Mouse (Mus musculus): ENCODE measurements around the gene Pdia6.

Gene Pdia6

DNA sequence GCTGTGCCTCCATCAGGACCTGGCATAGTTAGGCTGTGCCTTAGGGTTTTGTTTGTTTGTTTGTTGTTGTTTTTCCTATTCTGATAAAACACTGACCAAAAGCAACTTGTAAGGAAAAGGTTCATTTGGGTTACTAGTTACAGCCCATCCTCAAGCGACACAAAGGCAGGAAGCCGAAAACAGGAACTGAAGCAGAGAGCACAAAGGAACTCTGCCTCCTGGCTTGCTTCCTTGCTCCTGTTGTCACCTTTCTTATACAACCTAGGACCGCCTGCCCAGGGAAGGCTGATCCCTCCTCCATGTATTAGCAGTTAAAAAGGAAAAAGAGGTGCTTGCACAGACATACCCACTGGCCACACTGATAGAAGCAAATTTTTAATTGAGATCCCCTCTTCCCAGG, 2.5 kb upstream of the Pdia6 start:
- DNase-seq (ENCODE audit: extremely low spot score, low read depth, low spot score) = no peak

DNA sequence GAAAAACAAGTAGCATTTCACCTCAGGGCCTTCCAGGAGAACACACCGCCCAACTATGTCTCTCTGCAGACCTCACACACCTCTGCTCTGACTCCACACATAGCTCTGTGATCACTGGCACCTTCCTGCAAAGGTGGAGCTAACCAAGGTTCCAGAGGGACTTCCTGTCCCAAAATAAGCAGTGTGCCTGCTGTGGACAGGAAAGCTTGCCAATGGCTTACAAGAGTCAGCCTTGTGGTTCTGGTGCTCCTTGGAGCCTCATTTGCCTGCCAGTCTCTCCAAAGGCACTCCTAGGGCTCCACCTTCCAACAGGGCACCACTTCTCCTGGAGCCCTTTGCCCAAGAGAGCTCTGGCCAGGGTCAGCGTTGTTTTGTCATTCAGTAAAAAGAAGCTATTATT, 1.5 kb upstream of the Pdia6 start:
- no peak for DNase-seq (ENCODE audit: extremely low spot score, low read depth, low spot score)

- DNase-seq (ENCODE audit: extremely low spot score, low read depth, low spot score) = no peak
Measured at GRCm38 (mm10) chr12:17266673-17266990, 287 bp downstream of the Pdia6 start.

- no peak for DNase-seq (ENCODE audit: extremely low spot score, low read depth, low spot score)
Measured at GRCm38 (mm10) chr12:17267316-17267715, 971 bp downstream of the Pdia6 start.

DNA sequence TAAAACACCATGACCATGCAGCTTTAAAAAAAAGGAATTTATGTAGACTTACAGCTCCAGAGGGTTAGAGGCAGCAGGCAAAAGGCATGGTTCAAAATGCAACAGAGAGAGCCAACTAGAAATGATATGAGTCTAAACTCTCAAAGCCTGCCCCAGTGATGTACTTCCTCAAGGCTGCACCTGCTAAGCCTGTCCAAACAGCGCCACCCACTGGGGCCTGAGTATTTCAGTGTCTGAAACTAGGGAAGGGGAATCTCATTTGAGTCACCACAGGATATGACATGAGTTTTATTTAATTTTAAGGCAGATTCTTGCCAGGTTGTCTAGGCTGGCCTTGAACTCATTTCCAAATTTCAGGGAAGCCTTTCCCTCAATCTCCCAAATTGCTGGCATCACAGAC, 4.9 kb downstream of the Pdia6 start:
- no peak for DNase-seq (ENCODE audit: extremely low spot score, low read depth, low spot score)

DNA sequence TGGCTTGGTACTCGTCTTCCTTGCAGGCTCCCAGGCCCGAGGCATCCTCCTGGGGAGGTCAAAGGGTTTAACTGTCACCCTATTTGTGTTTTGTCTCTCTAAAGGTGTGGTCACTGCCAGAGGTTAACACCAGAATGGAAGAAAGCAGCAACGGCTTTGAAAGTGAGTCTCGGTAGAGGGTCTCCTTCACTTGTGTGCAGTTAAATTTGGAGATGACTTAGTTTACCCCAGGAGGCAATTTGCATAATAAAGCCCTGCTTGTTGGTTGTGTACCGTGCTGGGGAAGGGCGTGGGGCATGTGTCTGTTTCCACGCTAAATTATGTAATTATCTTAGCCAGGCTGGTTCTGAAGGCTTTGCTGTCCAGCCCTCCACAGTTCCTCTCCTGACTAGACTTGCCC, 7.5 kb downstream of the Pdia6 start:
- no peak for DNase-seq (ENCODE audit: extremely low spot score, low read depth, low spot score)

- no peak for DNase-seq (ENCODE audit: extremely low spot score, low read depth, low spot score)
Measured at GRCm38 (mm10) chr12:17288496-17288895, 22.2 kb downstream of the Pdia6 start.

DNA sequence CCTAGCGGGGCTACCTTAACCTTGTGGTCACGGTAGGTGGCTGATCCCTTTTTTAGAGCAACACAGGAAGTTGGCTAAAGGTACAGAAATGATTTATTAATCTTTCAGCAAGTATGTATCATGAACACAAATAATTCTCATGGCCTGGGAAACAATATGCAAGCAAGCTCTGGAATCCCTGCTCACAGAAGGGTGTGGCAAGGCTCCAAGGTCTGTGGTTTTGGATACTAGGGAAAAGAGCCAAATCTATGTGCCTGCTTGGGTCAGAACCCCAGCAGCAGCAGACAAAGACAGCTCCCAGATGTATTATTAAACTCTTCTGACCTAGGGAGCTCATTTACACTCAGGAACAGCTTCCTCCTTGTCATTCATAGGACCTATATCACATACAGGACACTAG, 22.7 kb downstream of the Pdia6 start:
- no peak for DNase-seq (ENCODE audit: extremely low spot score, low read depth, low spot score)

DNA sequence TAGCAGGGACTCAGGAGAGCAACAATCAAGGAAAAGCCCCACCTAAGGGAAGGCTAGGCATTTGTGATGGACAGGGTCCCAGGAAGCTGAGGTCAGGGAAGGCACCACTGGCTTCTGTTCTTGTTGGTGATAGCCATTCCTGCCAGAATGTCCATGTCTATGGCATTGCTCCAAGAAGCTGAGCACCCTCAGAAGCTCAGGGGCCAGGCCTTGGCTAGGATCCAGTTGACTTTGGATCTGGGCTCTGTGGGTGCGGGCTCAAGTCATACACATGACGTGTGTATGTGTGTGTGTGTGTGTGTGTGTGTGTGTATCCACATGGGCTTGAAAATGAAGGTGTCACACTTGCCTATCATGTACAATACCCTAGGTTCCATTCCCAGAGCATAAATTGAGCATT, 23.6 kb downstream of the Pdia6 start:
- no peak for DNase-seq (ENCODE audit: extremely low spot score, low read depth, low spot score)

GRCm38 (mm10) chr12:17290569-17290968, 24.2 kb downstream of the Pdia6 start:
- no peak for DNase-seq (ENCODE audit: extremely low spot score, low read depth, low spot score)

DNA sequence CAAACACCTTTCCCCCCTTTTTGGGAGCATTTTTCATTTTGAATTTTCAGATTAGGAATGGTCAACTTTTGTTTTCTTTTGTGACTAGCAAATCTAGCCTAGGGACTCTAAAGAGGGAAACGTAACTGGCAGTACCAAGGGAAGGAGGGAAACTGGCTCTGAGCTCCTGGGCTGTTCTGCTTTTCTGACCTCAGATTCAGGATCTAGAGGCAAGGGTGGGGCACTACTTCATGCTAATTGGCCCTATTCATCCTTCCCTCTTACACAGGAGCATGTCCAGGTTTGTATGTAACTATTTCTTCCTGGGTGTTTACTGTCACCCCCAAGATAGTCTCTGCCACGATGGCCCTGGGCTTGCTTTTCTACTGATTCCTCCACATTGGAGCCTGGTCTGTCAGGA, 30.6 kb downstream of the Pdia6 start:
- no peak for DNase-seq (ENCODE audit: extremely low spot score, low read depth, low spot score)

DNA sequence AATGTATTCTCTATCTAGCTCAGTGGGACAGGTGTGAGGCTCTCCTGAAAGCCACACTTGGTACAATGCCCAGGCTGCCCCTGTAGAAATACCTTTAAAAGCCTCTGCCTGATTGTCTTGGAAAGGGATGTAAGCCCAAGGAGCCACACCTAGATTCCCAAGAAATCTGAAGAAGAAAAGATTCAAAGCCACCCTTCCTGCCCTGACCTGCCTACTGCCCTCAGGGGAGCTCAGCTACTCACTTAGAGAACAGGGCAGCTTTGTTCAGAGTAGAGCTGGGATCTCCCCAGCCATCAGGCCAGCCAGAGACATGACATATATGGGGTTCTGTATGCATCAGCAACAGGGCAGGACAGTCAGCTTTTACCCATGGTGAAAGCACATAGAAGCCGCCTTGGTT, 33.6 kb downstream of the Pdia6 start:
- DNase-seq (ENCODE audit: extremely low spot score, low read depth, low spot score) = no peak

DNA sequence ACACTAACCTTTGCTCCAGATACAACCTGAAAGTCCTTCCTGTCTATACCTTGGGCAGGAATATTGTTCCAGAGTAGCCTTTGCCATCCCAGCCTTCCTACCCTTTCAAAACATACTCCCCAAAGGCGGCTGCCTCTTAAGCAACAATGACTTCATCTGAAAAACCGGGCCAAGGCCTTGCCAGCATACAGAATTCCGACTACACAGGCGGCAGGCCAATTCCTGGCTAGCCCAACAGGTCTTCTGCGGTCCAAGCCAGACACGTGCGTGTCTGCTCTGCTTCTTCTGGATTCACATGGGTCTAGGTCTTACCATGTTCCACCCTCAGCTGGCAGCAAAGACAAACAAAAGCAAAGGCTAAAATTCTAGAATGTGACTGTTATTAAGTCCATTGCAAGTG, 39.1 kb downstream of the Pdia6 start:
- no peak for DNase-seq (ENCODE audit: extremely low spot score, low read depth, low spot score)

GRCm38 (mm10) chr12:17308246-17308645, 41.9 kb downstream of the Pdia6 start:
- no peak for DNase-seq (ENCODE audit: extremely low spot score, low read depth, low spot score)

DNA sequence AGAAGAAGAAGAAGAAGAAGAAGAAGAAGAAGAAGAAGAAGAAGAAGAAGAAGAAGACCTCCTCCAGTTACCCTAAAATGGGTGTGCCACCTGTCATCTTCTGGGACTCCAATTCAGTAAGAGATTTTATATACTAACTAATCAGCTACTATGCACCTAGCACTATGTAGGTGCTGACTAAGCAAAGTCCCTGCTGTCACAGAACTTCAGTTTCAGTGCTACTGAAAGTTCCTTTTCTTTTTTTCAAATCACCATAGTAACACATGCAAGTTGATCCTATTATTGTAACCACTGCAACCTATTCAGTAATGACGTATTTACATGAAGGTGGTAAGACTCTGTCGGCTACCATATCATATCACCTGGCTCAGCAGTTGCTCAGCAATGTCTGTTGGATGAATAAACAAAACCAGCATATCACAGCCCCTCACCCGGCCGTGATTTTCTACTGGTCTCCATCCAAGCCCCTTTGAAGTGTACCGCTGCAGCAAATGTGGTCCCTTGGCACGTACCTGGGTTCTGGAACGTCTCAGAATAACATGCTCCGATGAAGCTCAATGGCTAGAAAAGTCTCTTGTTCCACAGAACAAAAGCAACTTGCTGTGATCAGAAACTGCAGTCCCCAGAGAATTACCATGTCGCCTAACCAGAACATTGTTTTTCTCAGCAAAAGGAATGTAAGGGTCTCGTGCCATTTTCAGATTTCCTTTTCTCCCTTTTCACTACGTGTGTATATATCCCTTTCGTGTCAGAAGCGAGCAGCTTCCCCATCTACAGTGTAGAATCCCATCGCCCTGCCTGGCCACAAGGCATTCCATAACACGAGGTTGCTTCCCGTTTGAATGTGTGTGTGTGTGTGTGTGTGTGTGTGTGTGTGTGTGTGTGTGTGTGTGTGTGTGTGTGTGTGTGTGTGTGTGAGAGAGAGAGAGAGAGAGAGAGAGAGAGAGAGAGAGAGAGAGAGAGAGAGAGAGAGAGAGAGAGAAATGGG, 44.8 kb downstream of the Pdia6 start:
- DNase-seq (ENCODE audit: extremely low spot score, low read depth, low spot score) = no peak

DNA sequence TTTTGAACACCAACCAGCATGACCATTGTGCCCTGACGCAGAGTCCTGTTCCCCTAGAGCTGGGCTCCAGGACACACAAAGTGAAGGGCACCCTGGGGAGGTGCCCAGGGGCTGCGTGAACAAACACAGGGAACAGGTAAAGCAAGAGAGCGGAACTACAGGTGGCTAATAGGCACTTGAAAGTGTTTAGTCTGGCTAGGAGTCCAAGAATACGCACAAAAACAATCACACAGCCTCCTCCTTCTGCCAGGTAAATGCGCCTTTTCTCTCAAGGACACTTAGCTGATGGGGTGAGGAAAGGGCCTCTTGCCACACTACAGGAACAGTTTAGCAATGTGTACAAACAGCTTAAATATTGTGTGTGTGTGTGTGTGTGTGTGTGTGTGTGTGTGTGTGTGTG, 49.8 kb downstream of the Pdia6 start:
- no peak for DNase-seq (ENCODE audit: extremely low spot score, low read depth, low spot score)

DNA sequence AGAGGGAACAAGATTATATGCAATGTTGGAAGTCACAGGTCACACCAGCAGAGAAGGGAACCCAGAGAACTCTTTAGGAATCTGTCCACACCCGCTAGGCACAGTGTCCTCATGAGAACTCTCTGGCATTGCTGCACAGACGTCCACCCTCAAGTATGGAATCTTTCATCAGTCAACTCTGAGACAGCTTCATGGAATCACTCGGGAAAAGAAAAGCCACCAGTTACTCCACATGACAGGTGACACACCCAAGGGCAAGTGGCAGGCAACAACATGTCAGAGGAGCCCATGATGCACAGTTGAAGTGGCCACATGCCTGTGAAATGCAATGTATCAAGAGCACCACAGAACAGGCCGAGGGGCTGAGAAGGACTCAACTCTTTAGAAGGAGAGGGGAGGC, 51.6 kb downstream of the Pdia6 start:
- DNase-seq (ENCODE audit: extremely low spot score, low read depth, low spot score) = no peak

GRCm38 (mm10) chr12:17318453-17318852, 52.1 kb downstream of the Pdia6 start:
- no peak for DNase-seq (ENCODE audit: extremely low spot score, low read depth, low spot score)

GRCm38 (mm10) chr12:17324549-17325470, 58.5 kb downstream of the Pdia6 start:
- no peak for DNase-seq (ENCODE audit: extremely low spot score, low read depth, low spot score)

GRCm38 (mm10) chr12:17329259-17329658, 62.9 kb downstream of the Pdia6 start, which contains the start of gene Atp6v1c2:
Gene Atp6v1c2 (minus strand): TSS chr12:17329359.
- no peak for DNase-seq (ENCODE audit: extremely low spot score, low read depth, low spot score)

DNA sequence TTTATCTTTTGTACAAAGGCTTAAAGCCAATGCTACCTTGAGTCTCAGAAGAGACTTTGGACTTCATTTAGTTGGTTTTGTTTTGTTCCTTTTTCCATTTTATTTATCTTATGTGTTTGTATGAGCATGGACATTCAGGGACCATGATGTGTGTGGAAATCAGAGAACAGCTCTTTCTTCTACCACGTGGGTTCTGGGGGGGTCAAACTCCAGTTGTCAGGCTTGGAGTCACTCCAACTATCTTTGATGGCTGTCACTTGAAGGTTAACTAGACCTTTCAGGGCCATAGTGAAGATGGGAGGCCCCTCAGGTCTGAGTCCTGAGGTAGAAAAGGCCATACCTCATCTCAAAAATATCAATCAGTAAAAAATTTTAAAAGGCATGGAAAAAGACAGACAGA, 67.1 kb downstream of the Pdia6 start:
- DNase-seq (ENCODE audit: extremely low spot score, low read depth, low spot score) = no peak
